Mouse (Mus musculus) embryonic fibroblast, embryonic 13.5 days (primary cell): ENCODE measurements around the gene Plcb3.

Experiments used
- CTCF ChIP-seq: IDR thresholded peaks from 2 replicates; pipeline ENCODE4 v1.5.1; 2011; ENCODE audit warnings: mild to moderate bottlenecking, control low read depth, low read length, moderate library complexity, borderline replicate concordance; ENCODE audit not compliant: insufficient read depth
- POLR2A ChIP-seq: IDR thresholded peaks from 2 replicates; pipeline ENCODE4 v1.6.1; 2011; ENCODE audit warnings: low read depth, mild to moderate bottlenecking, control low read depth, low read length, moderate library complexity

DNA sequence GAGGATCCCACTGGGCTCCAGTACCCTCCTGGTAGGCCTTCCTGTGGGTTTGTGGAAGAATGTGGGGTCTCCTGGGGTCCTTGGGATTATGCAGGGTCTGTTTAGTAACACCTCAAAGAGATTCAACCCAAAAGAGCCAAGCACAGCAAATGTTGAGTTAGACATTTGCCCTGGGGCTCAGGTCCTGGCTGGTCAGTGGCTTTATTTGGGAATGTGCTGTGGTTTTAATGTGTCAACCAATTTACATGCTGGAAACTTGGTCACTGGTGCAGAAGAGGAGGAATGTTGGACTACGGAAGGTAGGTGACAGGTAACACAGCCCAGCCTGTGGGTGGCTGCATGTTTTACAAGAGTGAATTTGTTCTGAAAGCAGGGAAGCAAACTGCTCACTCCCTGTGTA, 73.2 kb downstream of the Plcb3 start:
- TF ChIP-seq CTCF (no peak), POLR2A (no peak)
